Comparison of ENCODE assay signal across 8 mouse cellular contexts in genomic region chr11:23210590-23211510, GRCm38 (mm10).
DNase-seq lines count a peak whose midpoint lies in the region.

No protein-coding gene starts in this region.

- peak; percentile 80 for DNase-seq in R1 (ENCODE audit: low read depth, low spot score)
- peak; percentile 81 for DNase-seq in embryo, embryonic 9.5 days (ENCODE audit: extremely low spot score)
- peak; percentile 63 to 76 for DNase-seq in heart, adult 9 months (ENCODE audit: low spot score in 2 of 2)
- peak; percentile 43 for DNase-seq in kidney, adult 11 months
- peak; percentile 55 to 63 for DNase-seq in lung, adult 18-20 months
- peak; percentile 8 for DNase-seq in ovary, adult 18-20 months (ENCODE audit: low spot score)
- DNase-seq in spleen, adult 18-20 months, result no peak
- no peak for DNase-seq in c-Kit-positive CD71-positive TER-119-positive erythroid progenitor cells, embryonic 14.5 days (ENCODE audit: low spot score)

Comparison
In these comparisons a context has a peak if more than half of its experiments do, and no peak if none do; other contexts are left out.
1. DNase-seq: peak in R1 (single experiment), embryo, embryonic 9.5 days (single experiment), heart, adult 9 months (2 of 2), kidney, adult 11 months (single experiment), lung, adult 18-20 months (2 of 2) and ovary, adult 18-20 months (single experiment); none in spleen, adult 18-20 months (0 of 2) and c-Kit-positive CD71-positive TER-119-positive erythroid progenitor cells, embryonic 14.5 days (single experiment).